Mouse (Mus musculus) adrenal gland, postnatal 14 days (tissue): ENCODE results near the gene Gm28269. TPM values are rescaled to one million over a fixed set of nuclear protein-coding genes. Genes with fewer than 3 reads are reported as not detected.

Experiments
- DNase-seq: peaks from one replicate; pipeline ENCODE4 v3.0.0; 2021; ENCODE audit warnings: mixed read lengths
- long read RNA-seq, 2 experiments: library from polyadenylated mRNA; stranded (forward); transcript quantifications; one replicate each; pipeline ENCODE4 v2.0.0; 2021
- total RNA-seq: library from RNA; stranded (reverse); gene quantifications from 2 replicates; pipeline ENCODE4 v1.2.3, GENCODE M21; 2021

Gm28269 gene
- not detected in 2 replicates for total RNA-seq
- long read RNA-seq, experiment 1: 0 reads
- long read RNA-seq, experiment 2: 0 reads

DNA sequence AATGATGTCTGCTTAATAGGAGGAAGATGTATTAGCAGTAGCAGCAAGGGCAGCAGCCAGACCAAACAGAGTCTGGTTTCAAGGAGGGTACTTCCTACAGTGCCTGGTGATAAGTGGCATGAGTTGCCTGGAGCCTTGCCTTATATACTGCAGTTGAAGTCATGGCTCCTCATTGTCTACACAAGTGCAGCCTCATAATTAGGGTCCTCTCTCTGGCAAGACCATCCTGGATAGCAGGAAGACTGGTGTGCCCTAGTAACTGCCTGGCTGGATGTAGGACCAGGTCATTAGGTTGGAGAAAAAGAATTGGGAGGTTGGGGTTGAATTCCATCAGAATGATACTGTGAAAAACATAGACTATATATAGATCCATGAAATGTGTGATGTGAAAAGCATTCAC, at the start of gene Gm28269:
Gene Gm28269 (minus strand): TSS at position 101 of the 400 bp plus-strand sequence.
- no peak for DNase-seq

DNA sequence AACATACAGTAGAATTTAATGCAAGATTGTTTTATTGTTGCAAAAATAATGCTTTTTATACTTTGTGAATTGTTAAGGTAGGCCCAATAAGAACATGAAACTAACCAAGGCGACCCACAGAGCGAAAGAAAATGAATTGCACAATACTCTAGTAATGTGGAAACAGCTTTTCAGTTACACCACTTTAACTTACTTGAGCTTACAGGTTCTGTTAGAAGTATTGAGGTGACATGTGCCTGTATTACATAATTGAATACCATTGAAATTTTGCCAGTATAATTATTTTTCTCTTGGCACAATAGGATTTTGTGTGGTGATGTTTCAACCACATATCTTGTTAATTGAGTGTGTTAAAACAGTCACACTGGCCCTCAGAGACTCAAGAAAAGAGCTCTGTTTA, 28.0 kb downstream of the Gm28269 start:
- no peak for DNase-seq

GRCm38 (mm10) chrX:21715293-21715692, 29.6 kb downstream of the Gm28269 start:
- DNase-seq: no peak

DNA sequence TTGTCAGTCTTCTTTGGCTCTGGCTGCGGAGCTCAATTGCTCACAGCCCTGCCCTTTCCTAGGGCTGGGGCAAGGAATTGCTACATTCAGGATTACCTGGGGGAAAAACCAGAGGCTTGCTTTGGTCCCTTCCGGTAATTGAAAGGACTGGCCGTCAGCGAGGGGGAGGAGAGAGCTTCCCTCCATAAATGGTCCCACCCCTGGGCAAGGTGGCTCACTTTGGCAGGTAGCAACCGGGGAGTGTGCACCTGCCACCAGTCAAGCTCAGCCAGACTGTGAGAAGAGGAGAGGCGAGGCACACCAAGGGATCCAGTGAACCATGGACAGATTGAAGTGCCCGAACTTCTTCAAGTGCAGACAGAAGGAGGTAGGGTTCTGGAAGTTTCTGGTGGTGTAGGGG, 30.1 kb downstream of the Gm28269 start, which contains the start of gene Slc6a14:
Gene Slc6a14 (plus strand): TSS at position 68 of the 400 bp plus-strand sequence.
- DNase-seq: no peak

DNA sequence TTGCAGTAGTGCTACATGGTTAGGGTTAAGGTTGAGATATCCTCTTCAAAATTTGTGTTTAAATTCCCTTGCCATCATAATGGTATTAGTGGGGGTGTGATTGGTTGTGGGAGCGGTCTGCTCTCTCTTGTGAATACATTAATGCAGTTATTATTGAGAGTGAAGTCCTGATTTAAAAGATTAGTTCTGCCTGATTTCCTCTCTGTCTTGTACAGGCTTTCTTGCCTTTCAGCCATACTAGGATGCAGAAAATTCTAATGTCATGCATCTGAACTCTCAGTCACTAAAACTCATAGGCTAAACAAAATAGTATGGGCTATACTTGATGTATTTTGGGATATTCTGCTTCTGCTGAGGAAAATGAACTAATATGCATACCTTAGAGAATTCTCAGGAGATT, 40.4 kb downstream of the Gm28269 start:
- DNase-seq: no peak

DNA sequence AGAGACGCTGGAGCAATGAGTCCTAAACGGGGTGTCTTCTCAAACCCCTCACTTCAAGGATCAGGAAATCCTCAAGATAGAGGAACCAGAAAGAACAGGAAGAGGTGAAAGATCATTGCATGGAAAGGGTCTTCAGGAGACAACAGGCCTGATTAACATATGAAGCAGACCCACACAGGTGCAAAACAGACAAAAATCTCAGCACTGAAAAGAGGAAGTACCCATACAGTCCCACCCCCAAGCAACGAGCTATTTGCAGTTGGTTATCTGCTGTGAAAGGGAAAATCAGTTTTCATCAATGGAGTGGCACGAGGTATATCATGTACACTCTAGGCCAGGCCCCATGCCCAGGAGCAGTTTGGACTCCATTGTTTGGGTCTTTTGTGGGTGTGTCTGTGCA, 43.3 kb downstream of the Gm28269 start:
- DNase-seq: no peak

GRCm38 (mm10) chrX:21695687-21696086, 49.2 kb downstream of the Gm28269 start:
- DNase-seq: no peak

DNA sequence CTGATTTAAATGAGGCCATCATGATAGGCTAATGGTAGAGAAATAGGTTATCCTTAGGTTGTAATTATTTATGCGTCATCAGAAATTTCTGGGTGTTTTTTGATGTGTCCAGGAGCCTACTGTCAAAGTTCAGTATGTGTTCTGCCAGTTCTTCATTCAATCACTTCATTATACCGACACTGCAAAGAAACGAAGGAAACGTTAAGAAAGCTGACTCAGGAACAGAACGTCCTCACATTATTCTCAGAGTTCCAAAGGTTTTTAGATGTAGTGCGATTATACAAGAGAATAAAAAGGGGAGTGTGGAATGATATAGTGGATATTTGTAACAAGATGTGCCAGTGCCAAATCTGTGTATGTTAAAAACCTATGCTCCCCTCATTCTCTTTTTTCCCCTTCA, 49.7 kb downstream of the Gm28269 start:
- DNase-seq: no peak

Other genes starting within 250 kb of the Gm28269 start
- 0.30 and 0.34 TPM in 2 replicates for gene Slc6a14, start 30.2 kb downstream of the Gm28269 start, total RNA-seq